Mouse (Mus musculus) MEL (cell line): ENCODE data around the gene Zfp36l1.

Experiments used
- CHD2 ChIP-seq: IDR thresholded peaks from 2 replicates; pipeline ENCODE4 v1.6.1; 2011; ENCODE audit warnings: low read length, improper control_type of control experiment
- CTCF ChIP-seq, 3 experiments: IDR thresholded peaks in 2 of 3; conservative IDR thresholded peaks in 1 of 3; 2 replicates each; pipeline ENCODE4 v1.5.1; 2011 to 2012; ENCODE audit warnings: low read length in 3 of 3, low read depth in 2 of 3, mild to moderate bottlenecking in 2 of 3, improper control_type of control experiment in 1 of 3, inconsistent platforms in 1 of 3, mixed read lengths in 1 of 3, moderate library complexity in 1 of 3; ENCODE audit not compliant: control insufficient read depth in 1 of 3, insufficient read depth in 1 of 3, poor library complexity in 1 of 3, severe bottlenecking in 1 of 3
- EP300 ChIP-seq, 2 experiments: IDR thresholded peaks; 2 replicates each; pipeline ENCODE4 v1.6.1; 2011; ENCODE audit warnings: improper control_type of control experiment in 2 of 2, low read length in 2 of 2, low read depth in 1 of 2, mild to moderate bottlenecking in 1 of 2
- ETS1 ChIP-seq: IDR thresholded peaks from 2 replicates; pipeline ENCODE4 v1.6.1; 2012; ENCODE audit warnings: low read depth, mild to moderate bottlenecking, inconsistent platforms, low read length, improper control_type of control experiment, moderate library complexity
- SIN3A ChIP-seq: IDR thresholded peaks from 2 replicates; pipeline ENCODE4 v1.6.1; 2012; ENCODE audit warnings: low read length, improper control_type of control experiment, inconsistent platforms
- TCF12 ChIP-seq: IDR thresholded peaks from 2 replicates; pipeline ENCODE4 v1.6.1; 2014; ENCODE audit warnings: low read depth, mild to moderate bottlenecking, inconsistent platforms, low read length, improper control_type of control experiment, moderate library complexity
- ZKSCAN1 ChIP-seq: IDR thresholded peaks from 2 replicates; pipeline ENCODE4 v1.6.1; 2012; ENCODE audit warnings: low read depth, mild to moderate bottlenecking, inconsistent platforms, low read length, improper control_type of control experiment, moderate library complexity

GRCm38 (mm10) chr12:80106138-80106895 lies 6.5 kb downstream of the Zfp36l1 start:
- TF ChIP-seq TCF12 (no peak), ZKSCAN1 (no peak), ETS1 (no peak), CTCF (IDR thresholded peaks at IDR 0.05 in 2 of 3, conservative IDR thresholded peaks at IDR 0.05 in 1 of 3; ENCODE audit: control insufficient read depth in 1 of 3, insufficient read depth in 1 of 3, low read depth in 2 of 3, low read length in 3 of 3, poor library complexity in 1 of 3, severe bottlenecking in 1 of 3) (no peak), CHD2 (no peak), SIN3A (no peak), EP300 (IDR thresholded peaks at IDR 0.05; ENCODE audit: low read depth in 1 of 2, low read length in 2 of 2) (no peak)
